Mouse (Mus musculus) MN1 (cell line): ENCODE measurements at regions not wholly inside any gene's neighbourhood (a gene's known extent, or its start where the extent isn't known, plus 50 kb on each side); places are given as distances from the start of the nearest gene placed in this dataset.

Source experiments
- DNase-seq: peaks from one replicate; pipeline ENCODE4 v3.0.0-alpha.2; 2016; ENCODE audit warnings: low spot score

- DNase-seq = no peak
Observed at GRCm38 (mm10) chr1:111699030-111699732, 165.5 kb downstream of the Dsel start.

GRCm38 (mm10) chr1:111660950-111661349 lies 203.8 kb downstream of the Dsel start:
- DNase-seq = no peak

- peak; percentile 27 for DNase-seq
Observed at GRCm38 (mm10) chr1:111660099-111660670, 204.5 kb downstream of the Dsel start.

GRCm38 (mm10) chr1:111633860-111634460 lies 230.8 kb downstream of the Dsel start:
- DNase-seq = peak; percentile 19
